Mouse (Mus musculus): ENCODE data around the gene Cbx7.

Gene Cbx7

DNA sequence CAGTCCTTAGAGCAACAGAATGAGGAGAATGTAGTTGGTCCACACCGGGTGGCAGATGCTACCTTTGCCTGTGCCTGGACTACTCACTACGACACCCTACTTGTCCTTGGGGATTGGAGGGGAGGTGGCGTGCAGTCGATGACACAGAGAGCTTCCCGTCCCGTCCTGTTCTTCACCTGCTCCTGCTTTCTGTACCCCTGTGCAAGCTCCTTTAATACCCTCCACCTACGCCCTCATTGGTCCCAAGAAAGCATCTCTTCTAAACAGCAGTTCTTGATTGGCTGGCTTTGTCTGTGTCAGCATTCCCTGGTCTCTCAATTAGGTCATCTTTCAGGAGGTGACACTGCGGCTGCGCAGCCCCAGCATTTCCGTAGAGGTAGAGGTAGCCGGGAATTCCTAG lies at the start of gene Cbx7:
Gene Cbx7, minus strand, starts transcription at position 180 of the 400 bp plus-strand sequence.
- H3K36me3 ChIP-seq (ENCODE audit: control insufficient read depth, insufficient read depth, low read length, poor library complexity, severe bottlenecking) = no peaks in the 10 kb centered on the region
- no peak for DNase-seq (ENCODE audit: low read depth, low spot score)
- no peaks in the 10 kb centered on the region for H3K27me3 ChIP-seq (ENCODE audit: control insufficient read depth, insufficient read depth, low read length, poor library complexity, severe bottlenecking)

DNA sequence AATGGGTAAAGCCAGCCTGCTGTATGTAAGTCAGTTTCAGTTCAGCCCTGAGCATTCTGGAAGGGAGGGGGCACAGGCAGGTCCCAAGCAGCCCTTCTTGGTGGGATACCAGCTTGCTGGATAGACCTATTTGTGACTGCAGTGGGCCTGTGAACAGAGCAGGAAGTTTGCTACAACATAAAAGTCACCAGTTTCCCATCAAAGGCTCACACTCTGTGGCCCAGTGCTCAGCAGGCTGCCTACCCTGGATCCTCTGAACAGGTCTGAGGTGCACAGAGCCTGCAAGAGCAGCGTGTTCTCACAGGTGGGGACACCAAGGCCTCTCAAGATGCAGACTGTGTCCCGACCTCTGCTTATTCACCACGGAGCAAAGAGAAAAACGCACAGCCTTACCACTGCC lies 49.6 kb upstream of the Cbx7 start:
- no peaks in the 10 kb centered on the region for H3K36me3 ChIP-seq (ENCODE audit: control insufficient read depth, insufficient read depth, low read length, poor library complexity, severe bottlenecking)
- no peaks in the 10 kb centered on the region for H3K27me3 ChIP-seq (ENCODE audit: control insufficient read depth, insufficient read depth, low read length, poor library complexity, severe bottlenecking)
- DNase-seq (ENCODE audit: low read depth, low spot score) = no peak

DNA sequence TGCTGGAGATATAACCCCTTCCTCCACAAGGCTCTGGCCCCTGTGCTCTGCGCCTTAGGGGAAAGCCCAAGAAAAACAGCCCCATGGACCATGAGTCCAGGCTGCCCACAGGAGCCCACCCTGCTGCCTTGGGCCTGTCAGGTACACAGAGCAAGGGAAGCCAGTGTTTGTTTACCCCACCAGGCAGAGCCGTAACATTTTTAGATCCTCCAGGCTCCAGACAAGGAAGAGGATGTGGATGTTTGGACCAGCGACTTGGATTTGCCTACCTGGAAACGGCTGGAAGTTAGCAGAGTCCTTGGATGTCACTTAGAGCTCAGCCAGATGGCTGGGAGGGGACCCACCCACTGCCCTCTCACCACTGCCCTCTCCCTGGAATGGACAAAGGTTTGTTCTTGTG lies 48.7 kb upstream of the Cbx7 start:
- no peak for DNase-seq (ENCODE audit: low read depth, low spot score)
- H3K27me3 ChIP-seq (ENCODE audit: control insufficient read depth, insufficient read depth, low read length, poor library complexity, severe bottlenecking) = no peaks in the 10 kb centered on the region
- no peaks in the 10 kb centered on the region for H3K36me3 ChIP-seq (ENCODE audit: control insufficient read depth, insufficient read depth, low read length, poor library complexity, severe bottlenecking)

DNA sequence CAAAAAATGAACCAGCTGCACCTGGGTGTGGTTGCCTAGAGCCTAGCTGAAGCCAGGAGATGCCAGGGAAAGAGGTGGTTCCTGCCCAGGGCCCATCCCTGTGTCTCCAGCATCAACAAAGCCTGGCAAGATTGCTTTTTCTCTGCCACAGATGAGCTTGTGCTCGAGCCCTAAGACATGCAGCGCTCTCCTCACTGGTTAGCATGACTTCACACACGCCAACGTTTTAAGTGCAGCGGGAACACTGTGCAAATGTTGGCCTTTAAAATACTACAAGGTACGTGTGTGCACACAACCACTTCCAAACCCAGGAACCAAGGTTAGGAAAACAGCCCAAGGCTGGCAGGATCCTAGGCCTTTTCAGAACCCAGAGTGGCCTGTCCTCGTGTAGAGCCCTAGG lies 48.3 kb upstream of the Cbx7 start:
- H3K27me3 ChIP-seq (ENCODE audit: control insufficient read depth, insufficient read depth, low read length, poor library complexity, severe bottlenecking) = no peaks in the 10 kb centered on the region
- no peaks in the 10 kb centered on the region for H3K36me3 ChIP-seq (ENCODE audit: control insufficient read depth, insufficient read depth, low read length, poor library complexity, severe bottlenecking)
- no peak for DNase-seq (ENCODE audit: low read depth, low spot score)

DNA sequence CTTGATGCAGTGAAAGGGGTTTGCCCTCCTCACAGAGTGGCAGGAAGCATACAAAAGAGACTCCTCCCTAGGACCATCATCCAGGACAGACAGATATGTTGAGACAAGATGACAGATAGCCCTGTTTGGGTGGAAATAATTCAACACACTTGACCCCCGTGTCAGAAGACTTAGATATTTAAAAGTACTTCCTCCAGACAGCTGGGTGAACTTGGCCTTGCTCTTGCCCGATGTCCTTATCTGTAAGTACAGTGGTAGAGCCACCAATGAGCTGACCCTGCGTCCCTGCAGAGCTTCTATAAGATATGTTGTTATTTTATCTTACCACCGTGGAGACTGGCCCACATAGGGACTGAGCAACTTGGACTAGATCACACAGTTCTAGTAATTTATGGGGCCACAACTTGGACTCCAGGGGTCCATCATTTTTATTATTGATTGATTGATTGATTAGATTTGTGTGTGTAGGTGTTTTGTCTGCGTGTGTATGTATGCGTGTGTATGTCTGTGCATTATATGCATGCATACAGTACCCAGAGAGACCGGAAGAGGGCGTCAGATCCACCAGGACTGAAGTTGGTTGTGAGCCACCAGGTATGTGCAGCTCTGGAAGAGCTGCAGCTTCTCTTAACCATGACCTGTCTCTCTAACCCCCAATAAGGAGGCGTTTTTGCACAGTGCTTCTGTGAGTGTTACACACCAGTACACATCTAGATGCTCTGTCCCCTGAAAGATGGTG lies 45.8 kb upstream of the Cbx7 start:
- H3K27me3 ChIP-seq (ENCODE audit: control insufficient read depth, insufficient read depth, low read length, poor library complexity, severe bottlenecking) = no peaks in the 10 kb centered on the region; the same call in 1 of the 2 replicates
- no peak for DNase-seq (ENCODE audit: low read depth, low spot score)
- no peaks in the 10 kb centered on the region for H3K36me3 ChIP-seq (ENCODE audit: control insufficient read depth, insufficient read depth, low read length, poor library complexity, severe bottlenecking)

DNA sequence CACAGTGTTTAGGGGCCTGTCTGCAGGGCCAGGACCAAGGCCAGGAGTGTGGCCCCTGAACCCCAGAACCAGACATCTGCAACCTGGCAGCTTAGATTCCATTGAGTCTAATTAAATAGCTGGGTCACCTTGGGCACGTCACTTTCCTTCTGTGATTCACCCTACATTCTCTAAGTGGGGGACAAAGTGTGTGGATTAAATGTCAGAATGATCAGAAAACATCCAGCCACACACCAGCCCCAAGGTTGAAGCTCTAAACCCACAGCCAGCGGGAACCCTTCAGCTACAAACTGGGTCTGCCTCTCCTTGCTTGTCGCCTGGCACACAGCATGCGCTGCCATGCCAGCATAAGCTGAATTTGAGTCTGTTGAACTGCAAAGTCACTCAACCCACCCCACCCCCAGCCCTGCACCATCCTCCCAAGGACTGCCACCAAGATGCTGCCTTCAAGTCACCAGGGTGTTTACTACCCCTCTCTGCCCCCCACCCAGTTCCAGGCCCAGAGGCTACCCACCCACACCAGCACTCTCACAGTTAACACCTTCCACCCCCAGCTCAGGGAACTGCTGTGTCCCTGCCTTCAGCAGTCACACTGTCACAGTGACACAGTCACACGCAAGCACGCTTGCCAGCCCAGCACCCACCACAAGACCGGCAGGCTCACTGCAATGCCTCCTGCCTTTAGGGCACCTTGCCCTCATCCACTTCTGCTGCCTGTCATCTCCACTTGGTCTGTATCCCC lies 44.5 kb upstream of the Cbx7 start:
- H3K27me3 ChIP-seq (ENCODE audit: control insufficient read depth, insufficient read depth, low read length, poor library complexity, severe bottlenecking) = no peaks in the 10 kb centered on the region; the same call in 1 of the 2 replicates
- H3K36me3 ChIP-seq (ENCODE audit: control insufficient read depth, insufficient read depth, low read length, poor library complexity, severe bottlenecking) = no peaks in the 10 kb centered on the region
- no peak for DNase-seq (ENCODE audit: low read depth, low spot score)

DNA sequence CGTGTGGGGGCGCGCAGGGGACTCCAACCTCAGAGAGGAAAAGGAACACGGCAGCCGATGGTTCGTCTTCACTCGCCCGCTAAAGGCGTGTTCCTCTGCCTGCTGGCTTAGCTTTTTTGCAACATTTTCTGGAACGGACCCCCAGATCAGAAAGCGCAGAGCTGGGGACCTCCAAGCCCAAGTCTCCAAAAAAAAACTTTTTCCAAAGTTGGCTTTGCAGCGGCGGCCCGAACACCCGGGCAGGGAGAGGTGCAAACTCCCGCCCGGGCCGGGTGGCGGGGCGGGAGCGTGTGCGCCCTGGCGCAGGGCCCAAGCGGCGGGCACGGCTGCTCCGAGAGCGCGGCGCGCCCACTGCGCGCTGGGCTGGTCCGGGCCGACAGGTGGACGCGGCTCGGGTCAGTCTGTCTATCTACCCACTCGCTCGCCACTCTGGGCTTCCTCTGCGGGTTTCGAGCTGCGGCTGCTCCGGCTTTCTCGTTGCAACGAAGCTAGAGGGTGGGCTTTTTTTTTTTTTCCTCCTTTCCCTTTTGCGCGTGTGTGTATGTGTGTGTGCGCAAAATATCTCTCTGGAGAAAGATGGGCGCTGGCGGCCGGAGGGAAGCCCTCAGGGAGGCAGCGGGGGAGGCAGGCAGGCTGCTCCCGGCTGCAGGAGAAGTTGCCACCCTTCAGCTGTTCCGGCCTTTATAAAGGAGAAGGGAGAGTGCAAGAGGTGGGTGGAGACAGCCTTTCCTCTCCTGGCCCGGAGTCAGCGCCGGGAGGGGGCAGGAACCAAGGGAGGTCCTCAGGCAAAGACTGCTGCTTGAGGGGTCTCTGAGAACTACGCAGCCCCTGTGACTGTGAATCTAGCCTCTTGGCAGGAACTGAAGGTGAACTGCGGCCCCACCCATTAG lies 43.6 kb upstream of the Cbx7 start, which contains the start of gene Pdgfb:
Gene Pdgfb, minus strand, starts transcription at position 657 of the 890 bp plus-strand sequence.
- H3K27me3 ChIP-seq (ENCODE audit: control insufficient read depth, insufficient read depth, low read length, poor library complexity, severe bottlenecking) = no peaks in the 10 kb centered on the region; the same call in 1 of the 2 replicates
- H3K36me3 ChIP-seq (ENCODE audit: control insufficient read depth, insufficient read depth, low read length, poor library complexity, severe bottlenecking) = no peaks in the 10 kb centered on the region
- DNase-seq (ENCODE audit: low read depth, low spot score) = no peak

DNA sequence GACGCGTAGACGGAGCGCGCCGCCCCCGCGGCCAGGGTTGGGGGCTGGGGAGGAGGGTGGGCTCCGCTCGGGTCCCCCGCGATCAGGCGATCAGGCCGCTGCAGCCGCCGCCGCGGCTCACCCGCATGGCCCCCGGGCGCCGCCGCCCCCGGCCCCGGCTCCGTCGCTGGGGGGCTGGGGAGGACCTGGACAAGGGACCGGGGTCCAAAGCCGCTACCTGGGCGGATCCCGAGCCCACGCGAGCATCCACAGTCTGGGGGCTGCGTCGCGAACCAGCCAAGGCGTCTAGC lies 43.1 kb upstream of the Cbx7 start:
- DNase-seq (ENCODE audit: low read depth, low spot score) = no peak

DNA sequence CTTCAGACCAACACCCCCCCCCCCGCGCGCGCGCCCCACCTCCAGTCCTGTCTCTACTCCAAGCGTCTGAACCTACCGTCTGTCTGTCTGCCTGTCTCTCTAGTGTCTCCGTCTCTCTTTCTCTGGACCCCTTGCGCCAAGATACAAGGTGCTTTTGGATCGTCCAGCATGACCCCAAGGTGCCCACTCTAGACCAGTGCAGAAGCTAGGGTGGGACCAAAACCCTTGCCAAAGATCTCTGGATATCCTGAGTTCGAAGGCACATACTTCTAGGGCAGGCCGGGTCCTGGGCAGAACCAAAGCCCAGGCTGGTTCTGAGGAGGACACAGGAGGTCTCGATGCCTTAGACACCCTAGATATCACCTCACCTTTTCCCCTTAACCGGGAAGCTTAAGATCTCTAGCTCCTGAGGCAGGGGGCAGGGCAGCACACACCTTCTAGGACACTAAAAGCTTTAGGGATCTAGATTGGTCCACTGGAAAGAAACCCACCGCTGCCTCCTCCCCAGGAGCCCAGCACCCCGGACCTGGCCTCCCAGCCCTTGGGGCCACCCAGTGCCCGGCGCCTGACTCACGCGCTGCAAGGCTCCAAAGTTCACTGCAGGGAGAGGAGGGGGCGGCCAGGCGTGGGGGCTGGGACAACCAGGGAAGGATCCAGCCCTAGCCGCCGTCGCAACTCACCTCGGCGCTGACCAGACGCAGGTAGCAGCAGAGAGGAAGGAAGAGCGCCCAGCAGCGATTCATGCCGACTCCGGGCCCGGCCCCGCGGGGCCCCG lies 42.5 kb upstream of the Cbx7 start:
- Histone ChIP-seq H3K27me3 (ENCODE audit: control insufficient read depth, insufficient read depth, low read length, poor library complexity, severe bottlenecking) (no peaks in the 10 kb centered on the region; the same call in 1 of the 2 replicates), H3K36me3 (ENCODE audit: control insufficient read depth, insufficient read depth, low read length, poor library complexity, severe bottlenecking) (no peaks in the 10 kb centered on the region)
- no peak for DNase-seq (ENCODE audit: low read depth, low spot score)

More for the DNA sequence above, 43.1 kb upstream of the Cbx7 start:
- H3K27me3 ChIP-seq (ENCODE audit: control insufficient read depth, insufficient read depth, low read length, poor library complexity, severe bottlenecking) = no peaks in the 10 kb centered on the region; the same call in 1 of the 2 replicates
- no peaks in the 10 kb centered on the region for H3K36me3 ChIP-seq (ENCODE audit: control insufficient read depth, insufficient read depth, low read length, poor library complexity, severe bottlenecking)

DNA sequence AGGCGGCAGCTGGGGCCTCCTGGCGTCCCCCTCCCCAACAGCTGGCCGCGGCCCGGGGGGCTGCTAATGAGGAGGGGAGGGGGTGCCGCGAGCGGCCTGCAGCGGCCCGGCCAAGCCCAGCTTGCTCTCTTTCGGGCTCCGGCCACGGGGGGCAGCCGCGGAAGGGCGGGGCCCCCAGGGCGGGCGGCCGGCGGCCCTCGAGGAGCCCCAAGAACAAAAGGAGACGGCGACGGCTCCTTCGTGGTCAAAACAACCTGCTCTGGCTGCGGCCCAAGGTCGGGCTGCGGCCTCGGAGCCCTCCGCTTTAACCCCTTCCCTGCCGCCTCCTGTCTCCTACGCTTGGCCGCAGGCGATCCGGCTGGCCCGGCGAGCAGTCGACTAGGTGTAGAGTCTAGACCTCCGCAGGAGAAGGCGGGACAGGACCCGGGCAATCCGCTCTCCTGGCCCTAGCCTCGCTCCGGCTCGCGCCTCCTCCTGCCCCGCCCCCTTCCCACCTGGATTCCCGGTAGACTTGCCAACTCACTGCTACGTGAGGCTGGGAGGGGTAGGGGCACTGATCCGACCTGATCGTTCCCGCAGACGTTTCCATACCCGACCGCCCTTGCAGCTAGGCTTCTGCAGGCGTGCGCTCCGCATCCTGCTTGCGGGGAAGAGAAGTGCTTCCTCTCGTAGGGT lies 41.7 kb upstream of the Cbx7 start:
- Histone ChIP-seq H3K27me3 (ENCODE audit: control insufficient read depth, insufficient read depth, low read length, poor library complexity, severe bottlenecking) (no peaks in the 10 kb centered on the region; the same call in 1 of the 2 replicates), H3K36me3 (ENCODE audit: control insufficient read depth, insufficient read depth, low read length, poor library complexity, severe bottlenecking) (no peaks in the 10 kb centered on the region)
- no peak for DNase-seq (ENCODE audit: low read depth, low spot score)

DNA sequence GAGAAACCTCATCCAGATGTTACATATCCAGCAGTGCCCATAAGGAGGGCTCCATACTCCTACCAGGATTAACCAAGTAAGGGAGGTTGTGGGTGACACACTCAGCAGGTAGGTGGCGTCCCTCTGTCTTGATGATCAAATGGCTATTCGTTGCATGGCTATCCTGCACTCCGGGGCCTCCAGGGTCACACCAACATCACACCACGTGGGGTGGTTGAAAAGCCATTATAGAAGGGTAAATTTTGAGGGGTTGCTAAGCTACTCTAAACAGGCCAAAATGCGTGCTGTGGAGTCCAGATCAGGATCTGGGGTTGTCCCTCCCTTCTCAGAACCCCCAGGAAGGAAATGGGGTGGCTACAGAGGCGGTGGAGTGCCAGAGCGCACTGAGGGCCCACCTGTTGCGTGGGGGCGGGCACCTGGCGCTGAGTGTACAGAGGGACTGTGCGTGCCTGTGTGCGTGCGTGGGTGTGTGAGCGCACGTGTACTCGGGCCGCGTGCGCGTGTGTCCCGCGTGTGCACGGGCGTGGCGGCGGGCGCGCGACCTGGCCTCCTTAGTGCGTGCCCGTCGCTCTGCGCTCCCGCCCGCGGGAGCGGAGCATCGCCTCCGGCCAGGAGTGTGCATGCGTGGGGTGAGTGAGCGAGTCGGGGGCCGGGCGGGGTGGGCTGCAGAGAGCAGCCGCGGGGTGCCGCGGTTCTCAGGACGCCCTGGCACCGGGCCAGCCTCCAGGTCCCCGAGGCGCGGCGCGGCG lies 41.0 kb upstream of the Cbx7 start:
- peak; percentile 13 for DNase-seq (ENCODE audit: low read depth, low spot score)
- Histone ChIP-seq H3K27me3 (ENCODE audit: control insufficient read depth, insufficient read depth, low read length, poor library complexity, severe bottlenecking) (no peaks in the 10 kb centered on the region; the same call in 1 of the 2 replicates), H3K36me3 (ENCODE audit: control insufficient read depth, insufficient read depth, low read length, poor library complexity, severe bottlenecking) (no peaks in the 10 kb centered on the region)

DNA sequence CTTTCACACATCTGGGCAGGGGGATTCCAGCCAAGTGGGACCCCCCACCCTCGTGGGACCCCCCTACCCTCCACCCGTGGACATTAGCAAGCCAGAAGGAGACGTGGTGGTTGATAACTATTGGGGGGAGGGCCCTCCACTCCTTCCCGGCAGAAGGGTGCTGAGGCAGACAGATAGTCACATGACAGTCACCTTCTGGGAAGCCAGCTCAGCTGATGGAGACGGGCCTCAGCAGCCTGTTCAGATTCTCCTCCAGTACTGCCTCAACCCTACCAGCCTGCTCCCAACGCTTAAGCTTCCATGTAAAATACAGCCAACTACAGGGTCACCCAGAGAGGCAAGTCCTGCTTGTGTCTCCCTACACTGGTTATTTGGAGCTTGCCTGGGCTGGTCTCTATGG lies 40.3 kb upstream of the Cbx7 start:
- DNase-seq (ENCODE audit: low read depth, low spot score) = no peak
- H3K36me3 ChIP-seq (ENCODE audit: control insufficient read depth, insufficient read depth, low read length, poor library complexity, severe bottlenecking) = no peaks in the 10 kb centered on the region
- no peaks in the 10 kb centered on the region; the same call in 1 of the 2 replicates for H3K27me3 ChIP-seq (ENCODE audit: control insufficient read depth, insufficient read depth, low read length, poor library complexity, severe bottlenecking)

DNA sequence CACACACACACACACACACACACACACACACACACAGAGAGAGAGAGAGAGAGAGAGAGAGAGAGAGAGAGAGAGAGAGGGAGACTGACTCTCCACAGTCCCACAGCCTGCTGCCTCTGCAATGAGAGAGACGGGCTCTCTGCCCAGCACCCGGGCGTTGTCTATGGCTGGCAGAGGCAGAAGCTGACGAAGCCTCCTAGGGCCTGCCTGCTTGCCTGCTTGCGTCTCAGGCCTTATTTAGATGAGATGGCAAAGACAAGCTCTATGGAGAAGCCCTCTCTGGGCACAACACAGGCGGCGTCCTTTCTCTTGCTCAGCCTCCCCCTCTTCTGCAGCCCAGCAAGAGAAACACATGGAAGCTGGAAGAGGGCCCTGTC lies 39.3 kb upstream of the Cbx7 start:
- no peaks in the 10 kb centered on the region; the same call in 1 of the 2 replicates for H3K27me3 ChIP-seq (ENCODE audit: control insufficient read depth, insufficient read depth, low read length, poor library complexity, severe bottlenecking)
- H3K36me3 ChIP-seq (ENCODE audit: control insufficient read depth, insufficient read depth, low read length, poor library complexity, severe bottlenecking) = no peaks in the 10 kb centered on the region
- no peak for DNase-seq (ENCODE audit: low read depth, low spot score)

Measured in splenic B cell, adult 2 months (primary cell).